Mouse (Mus musculus): ENCODE data around the gene Sh3gl2.

DNA sequence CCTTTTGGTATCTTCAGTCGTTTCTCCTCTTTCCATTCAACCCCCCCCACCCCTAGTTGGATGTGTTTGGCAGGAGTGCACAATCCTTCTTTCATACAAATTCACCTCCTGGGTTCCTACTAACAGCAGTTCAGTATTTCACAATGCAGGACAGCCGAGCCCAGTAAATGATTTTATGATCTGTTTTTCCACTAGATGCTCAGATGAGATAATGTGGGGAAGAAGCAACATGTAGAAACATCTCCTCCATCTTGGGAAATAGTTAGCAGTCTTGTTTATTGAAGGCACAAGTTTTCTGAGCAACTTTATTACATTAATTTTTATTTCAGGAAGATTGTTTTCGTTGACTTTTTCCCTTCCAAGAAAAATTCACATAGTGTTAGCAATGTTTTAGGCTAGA is 349.8 kb downstream of the Sh3gl2 start:
- no peak for TF ChIP-seq POLR2A (IDR thresholded peaks at IDR 0.05; ENCODE audit: control insufficient read depth, low read depth, low read length)
- TF ChIP-seq CTCF (IDR thresholded peaks at IDR 0.05; ENCODE audit: control insufficient read depth, insufficient read depth, insufficient replicate concordance, low read depth, low read length) = no peak

All from testis, adult 2 months (tissue).